Mouse (Mus musculus) megakaryocyte, adult 5-6 weeks (primary cell): ENCODE measurements at regions not wholly inside any gene's neighbourhood (a gene's known extent, or its start where the extent isn't known, plus 50 kb on each side); places are given as distances from the start of the nearest gene placed in this dataset.

Experiments
- ATAC-seq: 2 replicates; pipeline ENCODE4 v1.8.0; 2016; ENCODE audit warnings: mild to moderate bottlenecking, inconsistent platforms; ENCODE audit not compliant: poor library complexity, severe bottlenecking

GRCm38 (mm10) chr4:34328151-34328785, 222.5 kb upstream of the Akirin2 start:
- ATAC-seq: no peak

GRCm38 (mm10) chr4:34336971-34337797, 213.6 kb upstream of the Akirin2 start:
- ATAC-seq: no peak

DNA sequence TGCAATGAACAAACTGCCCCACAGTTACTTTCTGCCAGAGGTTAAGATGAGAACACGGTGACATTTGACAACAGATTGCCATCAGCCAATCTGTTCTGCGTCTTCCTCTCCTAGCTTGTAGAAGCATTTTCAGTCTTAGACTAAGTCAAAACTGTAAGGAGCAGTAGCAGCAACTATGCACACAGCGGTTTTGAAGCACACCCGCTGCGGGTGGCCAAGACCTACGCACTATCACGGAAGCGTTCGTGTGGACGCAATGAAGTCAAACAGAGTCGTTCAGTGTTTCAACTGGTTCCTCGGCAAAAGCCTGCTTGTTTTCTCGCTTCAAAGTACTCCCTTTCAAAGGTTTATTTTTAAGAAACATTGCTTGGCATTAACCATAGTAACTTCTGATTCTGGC, 212.9 kb upstream of the Akirin2 start:
- ATAC-seq: no peak

- ATAC-seq: no peak
Observed at GRCm38 (mm10) chr4:34340057-34340456, 210.7 kb upstream of the Akirin2 start.

- ATAC-seq: no peak
Observed at GRCm38 (mm10) chr4:34371281-34372032, 179.3 kb upstream of the Akirin2 start.

- peak; percentile 56 for ATAC-seq
Observed at GRCm38 (mm10) chr4:34386338-34386967, 164.3 kb upstream of the Akirin2 start.

DNA sequence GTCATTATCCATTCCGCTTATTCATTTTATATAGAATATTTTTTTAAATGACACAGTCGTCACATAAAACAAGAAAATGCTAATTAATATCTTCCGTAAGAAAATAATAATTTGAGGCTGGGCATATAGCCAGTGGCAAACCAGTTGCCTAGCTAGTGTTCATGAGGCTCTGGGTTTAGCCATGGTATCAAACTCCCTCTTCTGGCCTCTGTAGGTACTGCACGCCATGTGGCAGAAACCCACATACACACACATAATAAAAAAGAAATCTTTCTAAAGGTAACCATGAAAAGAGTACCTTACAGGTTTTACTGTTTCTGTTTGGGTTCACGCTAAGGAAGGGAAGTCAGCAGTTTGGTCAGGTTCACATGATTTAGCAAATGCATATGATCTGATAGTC, 159.2 kb upstream of the Akirin2 start:
- no peak for ATAC-seq

- no peak for ATAC-seq
Observed at GRCm38 (mm10) chr4:34403061-34403460, 147.7 kb upstream of the Akirin2 start.

GRCm38 (mm10) chr4:34407181-34407580, 143.6 kb upstream of the Akirin2 start:
- ATAC-seq: no peak

DNA sequence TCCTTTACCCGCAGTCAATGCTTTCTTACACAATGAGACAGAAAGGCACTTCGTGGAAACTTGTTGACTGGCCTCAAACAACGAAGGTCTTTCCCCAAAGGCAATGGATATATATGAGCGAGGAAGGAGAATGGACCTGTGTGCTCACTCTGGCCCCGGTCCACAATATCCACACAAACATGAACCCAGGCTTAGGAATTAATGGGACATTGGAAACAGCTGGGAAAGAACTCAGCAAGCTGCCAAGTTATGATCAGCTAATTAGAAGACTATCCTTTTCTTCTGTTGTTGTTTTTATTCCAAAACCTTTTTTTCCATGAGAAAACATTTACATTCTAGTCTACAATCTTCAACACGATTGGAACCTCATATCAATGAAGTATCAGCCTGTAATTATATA, 129.8 kb upstream of the Akirin2 start:
- ATAC-seq: no peak

GRCm38 (mm10) chr4:34424131-34424646, 126.5 kb upstream of the Akirin2 start:
- ATAC-seq: no peak

GRCm38 (mm10) chr4:34429003-34429402, 121.7 kb upstream of the Akirin2 start:
- ATAC-seq: no peak

DNA sequence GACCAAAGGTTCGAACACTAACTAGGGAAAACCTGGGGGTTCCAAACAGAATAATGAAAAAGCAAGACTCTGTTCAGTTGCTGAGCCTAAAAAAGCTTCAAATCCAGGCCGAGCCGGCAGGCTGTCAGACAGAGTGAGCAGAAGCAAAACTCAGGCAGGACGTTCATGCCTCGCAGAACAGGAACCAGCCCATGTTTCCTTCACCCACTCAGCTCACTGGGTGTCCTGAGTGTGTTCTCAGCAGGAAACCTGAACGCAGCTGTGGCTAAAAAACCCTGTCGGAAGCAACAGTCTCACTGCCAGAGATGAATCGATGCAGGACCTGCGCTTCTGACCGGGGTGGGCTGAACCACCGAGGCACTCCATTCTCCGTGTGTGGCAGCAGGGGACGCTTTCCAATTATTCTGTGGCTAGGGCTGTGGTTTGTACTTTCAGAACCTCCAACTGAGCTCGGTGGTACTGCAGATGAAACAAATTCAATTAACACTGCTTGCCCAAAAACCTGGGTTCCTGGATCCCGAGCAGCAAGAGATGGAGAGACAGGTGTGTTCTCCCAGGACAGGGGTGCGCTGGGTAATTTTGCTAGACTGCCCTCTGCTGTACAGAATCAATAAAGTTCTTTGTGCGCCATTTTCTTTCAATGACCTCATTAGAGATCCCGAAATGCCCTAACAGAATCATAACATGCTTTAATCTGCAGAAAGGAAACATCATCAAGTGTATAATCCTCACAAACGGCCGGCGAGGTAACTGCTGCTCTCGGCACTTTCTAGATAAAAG, 121.1 kb upstream of the Akirin2 start:
- peak; percentile 86 for ATAC-seq

- ATAC-seq: no peak
Observed at GRCm38 (mm10) chr4:34437316-34437715, 113.4 kb upstream of the Akirin2 start.

- ATAC-seq: no peak
Observed at GRCm38 (mm10) chr4:34449582-34449981, 101.2 kb upstream of the Akirin2 start.

DNA sequence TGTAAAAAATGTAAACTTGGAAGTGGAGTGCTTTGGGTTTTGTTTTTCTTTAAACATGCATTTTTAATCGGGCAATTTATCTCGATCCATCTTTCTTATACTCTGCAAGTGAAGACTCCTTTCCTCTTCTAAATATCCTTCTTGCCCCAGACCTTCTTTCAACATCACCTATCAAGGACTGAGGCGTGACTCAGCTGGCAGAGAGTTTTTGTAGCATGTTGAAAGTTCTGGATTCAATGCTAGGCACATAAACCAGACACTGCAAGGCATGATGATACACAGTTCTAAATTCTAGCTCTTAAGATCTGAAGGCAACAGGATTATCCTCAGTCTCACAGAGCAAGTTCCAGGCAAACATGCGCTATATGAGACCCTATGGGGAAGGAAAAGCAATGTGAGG, 88.1 kb upstream of the Akirin2 start:
- ATAC-seq: no peak

- ATAC-seq: peak; percentile 96
Observed at GRCm38 (mm10) chr4:34465845-34466244, 84.9 kb upstream of the Akirin2 start.

- no peak for ATAC-seq
Observed at GRCm38 (mm10) chr4:34466309-34466708, 84.4 kb upstream of the Akirin2 start.

DNA sequence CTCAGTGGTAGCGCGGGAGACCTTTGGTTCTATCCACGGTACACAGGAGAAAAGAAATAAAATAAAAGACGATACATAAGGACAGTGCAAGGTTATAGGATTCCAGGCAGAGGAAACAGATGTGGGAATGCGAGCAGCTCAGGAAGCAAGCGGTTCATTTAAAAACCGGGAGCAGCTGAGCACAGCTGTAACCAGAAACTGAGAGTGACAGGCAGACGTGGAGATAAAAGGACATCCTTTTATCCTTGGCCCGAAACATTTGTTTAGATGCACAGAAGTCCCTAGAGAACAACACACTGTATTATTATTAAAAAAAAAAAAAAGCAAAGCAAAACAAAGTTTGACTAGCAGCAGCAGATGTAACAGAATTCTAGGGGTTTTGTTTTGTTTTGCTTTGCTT, 82.6 kb upstream of the Akirin2 start:
- ATAC-seq: no peak

DNA sequence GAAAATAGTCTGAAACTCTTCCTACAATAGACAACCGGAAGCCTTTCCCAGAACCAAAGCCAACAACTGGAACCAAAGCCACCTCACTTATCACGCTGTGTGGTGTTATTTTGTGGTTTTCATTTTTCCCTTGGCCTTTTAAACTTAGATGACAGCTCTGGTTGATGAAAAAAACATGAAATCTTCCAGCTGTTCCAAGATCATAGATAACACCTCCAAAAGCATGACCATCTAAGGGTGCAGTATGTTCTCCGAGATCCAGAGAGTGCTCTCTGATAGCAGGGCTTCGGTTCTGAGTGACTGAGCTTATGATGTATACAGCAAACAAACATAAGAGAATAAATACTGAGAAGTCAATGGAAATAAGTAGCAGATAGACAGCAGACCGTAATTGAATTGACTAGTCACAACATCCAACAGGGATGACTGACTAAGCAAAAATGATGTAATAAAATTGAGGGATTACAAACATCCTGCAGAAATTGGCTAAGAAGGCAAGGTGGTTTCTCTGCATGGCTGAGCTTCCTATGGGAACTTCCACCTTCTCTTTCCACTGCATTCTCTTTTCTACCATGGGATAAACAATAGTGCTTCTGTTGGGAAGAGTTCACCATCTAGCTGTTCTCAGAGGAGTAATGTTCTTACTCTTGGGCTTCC, 74.8 kb upstream of the Akirin2 start:
- ATAC-seq: no peak
